Mouse (Mus musculus) thymus, postnatal 10 days (tissue): ENCODE measurements around the gene Edem2.
A peak's percentile ranks its signal among the peaks of the same experiment; 100 is the strongest.

ENCODE experiments used
- DNase-seq, 2 experiments: peaks; one replicate each; pipeline ENCODE4 v3.0.0; 2021; ENCODE audit warnings: low spot score in 2 of 2

Gene Edem2

GRCm38 (mm10) chr2:155687746-155688145 lies 41.5 kb downstream of the Edem2 start:
- peak in 1 of 2 experiments; percentile 20 for DNase-seq

- DNase-seq = no peak
Observed at GRCm38 (mm10) chr2:155686572-155686971, 42.7 kb downstream of the Edem2 start.

GRCm38 (mm10) chr2:155683821-155684220 lies 45.5 kb downstream of the Edem2 start:
- no peak for DNase-seq

- no peak for DNase-seq
Observed at GRCm38 (mm10) chr2:155683137-155683536, 46.1 kb downstream of the Edem2 start.

GRCm38 (mm10) chr2:155681874-155682273 lies 47.4 kb downstream of the Edem2 start:
- no peak for DNase-seq

- DNase-seq = no peak
Observed at GRCm38 (mm10) chr2:155681194-155681593, 48.1 kb downstream of the Edem2 start.

GRCm38 (mm10) chr2:155680591-155680990 lies 48.7 kb downstream of the Edem2 start:
- peak in 1 of 2 experiments; percentile 31 for DNase-seq

GRCm38 (mm10) chr2:155679586-155680110 lies 49.6 kb downstream of the Edem2 start:
- peak; percentile 40 to 46 for DNase-seq

GRCm38 (mm10) chr2:155675118-155675517 lies 54.2 kb downstream of the Edem2 start:
- no peak for DNase-seq

- peak; percentile 78 to 89 for DNase-seq
Observed at GRCm38 (mm10) chr2:155673546-155673945, 55.7 kb downstream of the Edem2 start.

GRCm38 (mm10) chr2:155671236-155671635 lies 58.0 kb downstream of the Edem2 start:
- DNase-seq = no peak

GRCm38 (mm10) chr2:155668461-155668860 lies 60.8 kb downstream of the Edem2 start:
- peak; percentile 22 to 61 for DNase-seq

GRCm38 (mm10) chr2:155667881-155668280 lies 61.4 kb downstream of the Edem2 start:
- no peak for DNase-seq

GRCm38 (mm10) chr2:155663910-155664460 lies 65.3 kb downstream of the Edem2 start:
- DNase-seq = no peak

GRCm38 (mm10) chr2:155663097-155663496 lies 66.2 kb downstream of the Edem2 start:
- peak in 1 of 2 experiments; percentile 67 for DNase-seq

- no peak for DNase-seq
Observed at GRCm38 (mm10) chr2:155662390-155662789, 66.9 kb downstream of the Edem2 start.

GRCm38 (mm10) chr2:155655759-155656372 lies 73.4 kb downstream of the Edem2 start:
- DNase-seq = no peak

GRCm38 (mm10) chr2:155652618-155653017 lies 76.7 kb downstream of the Edem2 start:
- DNase-seq = no peak
